In the genomic region with DNA sequence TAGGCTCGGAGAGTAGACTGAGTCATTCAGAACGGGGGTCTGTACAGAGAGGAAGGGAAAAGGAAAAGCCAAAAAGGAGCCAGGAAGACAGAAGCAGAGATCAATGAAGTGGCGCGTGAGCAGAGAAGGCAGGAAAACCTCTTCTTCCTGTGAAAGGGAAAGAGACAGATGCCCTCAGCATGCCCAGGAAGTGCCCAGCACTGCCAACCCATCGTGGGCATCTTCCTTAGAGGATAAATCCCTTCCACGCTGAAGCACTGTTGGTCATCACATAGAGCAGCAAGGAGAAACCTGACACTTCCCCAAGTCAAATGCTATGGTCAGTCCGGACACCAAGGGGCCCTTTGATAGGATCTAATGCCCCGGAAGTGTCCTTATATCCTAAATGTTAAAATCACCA, we compare ENCODE assay signal across 31 mouse cellular contexts.
DNase-seq lines count a peak whose midpoint lies in the region; ATAC-seq and TF ChIP-seq lines count a peak whose summit lies in the region.
"Had no signal": no experiment of that assay in that cellular context is flagged by ENCODE, and none has a peak within 500 bp of the region (broad histone marks: within the 10 kb centered on the region; RNA-seq: fewer than 3 reads in every experiment).

No protein-coding gene starts in this region.

- H3K36me3 ChIP-seq in hindbrain, embryonic 11.5 days (ENCODE audit: control insufficient read depth, insufficient read depth, low read length): no peaks in the 10 kb centered on the region
- H3K36me3 ChIP-seq: embryonic facial prominence, embryonic 12.5 days; hindbrain, embryonic 12.5 days; limb, embryonic 10.5 days; limb, embryonic 15.5 days; liver, embryonic 13.5 days; midbrain, embryonic 13.5 days; neural tube, embryonic 15.5 days had no signal

- DNase-seq in left cerebral cortex, postnatal 4 days: peak; percentile 10
- no peak for DNase-seq in left cerebral cortex, postnatal 14 days (ENCODE audit: low spot score in 2 of 2)
- peak; percentile 31 to 34 for DNase-seq in cerebellum, adult 18-20 months
- DNase-seq in cerebellum, adult 9-11 months: peak; percentile 50
- no peak for DNase-seq in hindbrain, embryonic 11.5 days (ENCODE audit: low spot score)
- DNase-seq in urinary bladder, postnatal 10 days (ENCODE audit: low spot score): no peak
- DNase-seq: adrenal gland, postnatal 36 days; B cell, adult 2 months; embryo, embryonic 11 days; gastrocnemius, adult 2 months; heart, postnatal 14 days; kidney, adult 8-10 months; kidney, postnatal 10 days; layer of hippocampus, adult 9-11 months; liver, embryonic 13.5 days; lung, adult 18-20 months; lung, postnatal 4 days; right cerebral cortex, adult 18-20 months; spleen, adult 18-20 months; thymus, postnatal 36 days had no signal

- intact Hi-C loops in left cerebral cortex, postnatal 4 days (cut with DNase I): no loop called here
- intact Hi-C loops in left cerebral cortex, postnatal 14 days (cut with DNase I): no loop called here

- H3K4me1 ChIP-seq in olfactory bulb, adult 2 months (ENCODE audit: control insufficient read depth, insufficient read depth, low read length): peaks cover 8% of the 10 kb centered on the region
- no peaks in the 10 kb centered on the region for H3K4me1 ChIP-seq in hindbrain, embryonic 11.5 days (replicated peaks; ENCODE audit: control insufficient read depth, insufficient read depth, low read length)
- H3K4me1 ChIP-seq: embryonic facial prominence, embryonic 12.5 days; limb, embryonic 15.5 days; liver, embryonic 13.5 days; megakaryocyte, embryonic 14.5 days; midbrain, embryonic 13.5 days; neural tube, embryonic 15.5 days had no signal

- H3K9me3 ChIP-seq in hindbrain, embryonic 11.5 days (ENCODE audit: control insufficient read depth, low read length): no peaks in the 10 kb centered on the region
- H3K9me3 ChIP-seq: embryonic facial prominence, embryonic 12.5 days; hindbrain, embryonic 12.5 days; limb, embryonic 10.5 days; limb, embryonic 15.5 days; liver, embryonic 13.5 days; midbrain, embryonic 13.5 days; neural tube, embryonic 15.5 days had no signal

- H3K27ac ChIP-seq in olfactory bulb, adult 2 months (ENCODE audit: insufficient read depth, low read depth, low read length): peak overlapping the region; percentile 45; the same call in 1 of the 2 replicates
- H3K27ac ChIP-seq in hindbrain, embryonic 11.5 days (ENCODE audit: low read depth, low read length): no peak overlapping the region
- H3K27ac ChIP-seq: embryonic facial prominence, embryonic 12.5 days; gastrocnemius, adult 2 months; hindbrain, embryonic 12.5 days; limb, embryonic 10.5 days; limb, embryonic 15.5 days; liver, embryonic 13.5 days; midbrain, embryonic 13.5 days; neural tube, embryonic 15.5 days had no signal

- 64% methylated on average over 8 of the region's 8 CpGs for WGBS in olfactory bulb, adult 2 months
- whole genome bisulfite sequencing in hindbrain, embryonic 11.5 days: 90% methylated on average over 8 of the region's 8 CpGs

- ATAC-seq in hindbrain, embryonic 11.5 days (ENCODE audit: low FRiP score): no peak
- ATAC-seq: forebrain, embryonic 14.5 days; intestine, embryonic 16.5 days; lung, postnatal 0 days; midbrain, embryonic 13.5 days had no signal

- no peak for TF ChIP-seq POLR2A in olfactory bulb, adult 2 months (IDR thresholded peaks at IDR 0.05; ENCODE audit: insufficient read depth, low read depth, low read length)

- no peak overlapping the region for H3K4me2 ChIP-seq in hindbrain, embryonic 11.5 days (replicated peaks; ENCODE audit: low read depth, low read length)
- H3K4me2 ChIP-seq: embryonic facial prominence, embryonic 12.5 days; hindbrain, embryonic 12.5 days; limb, embryonic 15.5 days; liver, embryonic 13.5 days; midbrain, embryonic 13.5 days; neural tube, embryonic 15.5 days had no signal

- no peaks in the 10 kb centered on the region for H3K27me3 ChIP-seq in hindbrain, embryonic 11.5 days (ENCODE audit: control insufficient read depth, insufficient read depth, low read length)
- H3K27me3 ChIP-seq: embryonic facial prominence, embryonic 12.5 days; hindbrain, embryonic 12.5 days; limb, embryonic 15.5 days; liver, embryonic 13.5 days; megakaryocyte, embryonic 14.5 days; midbrain, embryonic 13.5 days; neural tube, embryonic 15.5 days had no signal

- no peak for TF ChIP-seq CTCF in olfactory bulb, adult 2 months (IDR thresholded peaks at IDR 0.05; ENCODE audit: insufficient read depth, low read depth, low read length)

- no peak overlapping the region for H3K9ac ChIP-seq in hindbrain, embryonic 11.5 days (ENCODE audit: low read depth, low read length)
- H3K9ac ChIP-seq: embryonic facial prominence, embryonic 12.5 days; hindbrain, embryonic 12.5 days; limb, embryonic 15.5 days; liver, embryonic 13.5 days; midbrain, embryonic 13.5 days; neural tube, embryonic 15.5 days had no signal

- H3K4me3 ChIP-seq in olfactory bulb, adult 2 months (ENCODE audit: insufficient read depth, low read depth, low read length): no peak overlapping the region
- H3K4me3 ChIP-seq in hindbrain, embryonic 11.5 days (ENCODE audit: low read depth, low read length): no peak overlapping the region
- H3K4me3 ChIP-seq: embryonic facial prominence, embryonic 12.5 days; gastrocnemius, adult 2 months; hindbrain, embryonic 12.5 days; limb, embryonic 10.5 days; limb, embryonic 15.5 days; liver, embryonic 13.5 days; megakaryocyte, embryonic 14.5 days; midbrain, embryonic 13.5 days; neural tube, embryonic 15.5 days had no signal

Comparison
In these comparisons a context has a peak if more than half of its experiments do, and no peak if none do; other contexts are left out.
1. DNase-seq: peak in left cerebral cortex, postnatal 4 days (single experiment), cerebellum, adult 18-20 months (2 of 2) and cerebellum, adult 9-11 months (single experiment); none in left cerebral cortex, postnatal 14 days (0 of 2), hindbrain, embryonic 11.5 days (single experiment) and urinary bladder, postnatal 10 days (single experiment).